Mouse (Mus musculus): Measurements from ENCODE around the gene Col23a1.

DNA sequence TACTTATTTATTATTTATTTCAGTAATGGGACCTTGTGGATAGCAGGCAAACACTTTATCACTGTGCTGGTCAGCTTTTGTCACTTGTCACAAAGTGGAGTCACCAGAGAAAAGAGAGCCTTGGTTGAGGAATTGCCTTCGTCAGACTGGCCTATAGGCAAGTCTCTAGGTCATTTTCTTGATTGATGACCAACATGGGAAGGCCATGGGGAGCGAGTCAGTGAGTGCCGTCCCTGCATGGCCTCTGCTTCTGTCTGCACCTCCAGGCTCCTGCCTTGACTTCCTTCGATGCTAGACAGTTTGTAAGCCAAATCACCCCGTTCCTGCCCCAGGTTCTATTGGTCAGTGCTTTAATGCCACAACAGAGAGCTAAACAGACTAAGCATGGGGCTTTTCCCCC is 12.7 kb downstream of the Col23a1 start:
- TF ChIP-seq CTCF (conservative IDR thresholded peaks at IDR 0.05; ENCODE audit: insufficient read depth, insufficient read length, low read depth, low read length), result no peak
- TF ChIP-seq POLR2A (IDR thresholded peaks at IDR 0.05; ENCODE audit: low read depth, low read length), result no peak

All from kidney, adult 2 months (tissue).